ENCODE assay signal across 8 mouse cellular contexts in the genomic region with DNA sequence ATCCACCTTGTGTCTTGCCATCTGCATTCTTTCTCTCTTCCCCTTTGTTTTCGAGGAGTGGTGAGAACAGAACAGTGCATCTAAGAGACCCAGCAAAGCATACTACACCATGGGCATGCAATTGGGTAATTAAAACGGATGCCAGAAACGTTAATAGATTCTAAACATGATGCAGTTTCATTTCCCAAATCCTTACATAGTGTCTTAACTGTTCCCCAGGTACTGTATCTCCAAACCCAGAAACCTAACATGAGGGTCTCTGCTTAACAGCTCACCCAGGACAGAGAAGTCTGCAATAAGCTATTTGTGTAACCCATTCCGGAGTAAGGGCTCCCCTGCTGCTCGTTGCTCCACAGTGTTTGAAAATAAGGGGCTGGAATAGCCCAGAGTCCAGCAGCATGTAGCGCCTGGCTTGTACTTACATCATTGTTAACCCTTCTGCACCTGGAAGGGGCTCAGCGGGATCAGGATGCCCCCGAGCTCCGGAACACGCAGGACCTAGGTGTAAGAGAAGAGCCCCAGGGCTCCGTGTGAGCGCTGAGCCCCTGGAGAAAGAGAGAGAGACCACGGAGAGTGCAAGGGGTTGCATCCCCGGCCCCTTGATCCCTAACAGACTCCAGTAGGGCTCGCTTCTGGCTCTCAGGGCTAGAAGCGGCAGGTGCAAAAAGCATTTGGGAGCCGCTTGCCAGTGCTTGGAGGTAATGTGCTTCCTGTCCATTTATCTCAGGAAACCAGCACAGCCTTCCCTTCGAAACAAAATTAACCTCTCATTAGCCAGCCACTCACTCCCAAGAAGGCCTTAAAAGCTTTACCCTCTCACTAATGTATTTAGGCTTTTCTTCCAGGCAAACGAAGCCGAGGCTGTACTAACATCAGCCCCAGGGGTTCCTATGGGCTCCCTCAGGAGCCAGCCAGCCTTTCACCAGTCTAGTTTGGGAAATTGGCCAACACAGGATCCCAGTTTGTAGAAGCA. TPM values are rescaled to one million over a fixed set of nuclear protein-coding genes. Genes with fewer than 3 reads are reported as not detected.
DNase-seq lines count a peak whose midpoint lies in the region; ATAC-seq lines count a peak whose summit lies in the region.

No protein-coding gene starts in this region.

- H3K4me3 ChIP-seq in megakaryocyte, embryonic 14.5 days (replicated peaks) = peak overlapping the region; percentile 88
- peak overlapping the region; percentile 72 for H3K4me3 ChIP-seq in forebrain, embryonic 10.5 days

- H3K27me3 ChIP-seq in megakaryocyte, embryonic 14.5 days (replicated peaks) = peaks cover 78% of the 10 kb centered on the region
- peaks cover 24% of the 10 kb centered on the region for H3K27me3 ChIP-seq in forebrain, embryonic 10.5 days (ENCODE audit: poor library complexity, severe bottlenecking)

- no peaks in the 10 kb centered on the region for H3K36me3 ChIP-seq in megakaryocyte, embryonic 14.5 days (replicated peaks; ENCODE audit: low read length)
- no peaks in the 10 kb centered on the region for H3K36me3 ChIP-seq in forebrain, embryonic 10.5 days (replicated peaks)

- ATAC-seq in megakaryocyte, adult 5-6 weeks (ENCODE audit: poor library complexity, severe bottlenecking) = no peak

- peak overlapping the region; percentile 90 for H3K27ac ChIP-seq in forebrain, embryonic 10.5 days

- peak; percentile 44 for DNase-seq in forebrain, embryonic 10.5 days (ENCODE audit: extremely low spot score, low spot score)
- peak; percentile 37 for DNase-seq in heart, postnatal 4 days
- DNase-seq in lung, postnatal 10 days = peak; percentile 24
- no peak for DNase-seq in frontal cortex, postnatal 36 days (ENCODE audit: low spot score in 2 of 2)
- no peak for DNase-seq in left cerebral cortex, adult 18-20 months (ENCODE audit: low spot score in 2 of 2)
- DNase-seq in right cerebral cortex, postnatal 4 days = no peak

- peaks cover 20% of the 10 kb centered on the region for H3K9me3 ChIP-seq in megakaryocyte, embryonic 14.5 days
- no peaks in the 10 kb centered on the region; the same call in none of the 2 replicates for H3K9me3 ChIP-seq in forebrain, embryonic 10.5 days

- 2% methylated on average over 20 of the region's 20 CpGs for WGBS in forebrain, embryonic 10.5 days

- peaks cover 41% of the 10 kb centered on the region for H3K4me1 ChIP-seq in megakaryocyte, embryonic 14.5 days
- peaks cover 50% of the 10 kb centered on the region for H3K4me1 ChIP-seq in forebrain, embryonic 10.5 days

RNA-seq across cellular contexts. Expression of gene Rgmb, which starts 1.4 kb away (rescaled TPM):
- 0.28 TPM in 1 of 2 replicates, not detected in the other for polyA plus RNA-seq in megakaryocyte, embryonic 14.5 days (2012; ENCODE audit: insufficient read depth, low replicate concordance)
- 3.4 and 3.8 TPM in 2 replicates for total RNA-seq in megakaryocyte, adult 5-6 weeks (2015)
- 1.7 and 2.3 TPM in 2 replicates for total RNA-seq in megakaryocyte, adult 5-6 weeks (2017)
- 14.0 and 16.6 TPM in 2 replicates for polyA plus RNA-seq in forebrain, embryonic 10.5 days (2016; fragmentation: Nextera tagmentation; extraction: Ambion mirVana)
- 10 to 100 TPM; 18.5 to 22.7 TPM for total RNA-seq in heart, postnatal 4 days (2021)
- total RNA-seq in left cerebral cortex, adult 18-20 months (2021) = 10 to 100 TPM; 56.6 to 63.7 TPM

Comparison
In these comparisons a context has a peak if more than half of its experiments do, and no peak if none do; other contexts are left out.
1. DNase-seq: peak in forebrain, embryonic 10.5 days (single experiment), heart, postnatal 4 days (single experiment) and lung, postnatal 10 days (single experiment); none in frontal cortex, postnatal 36 days (0 of 2), left cerebral cortex, adult 18-20 months (0 of 2) and right cerebral cortex, postnatal 4 days (single experiment).
2. RNA of gene Rgmb, which starts 1.4 kb away (total RNA-seq): 56.6 to 63.7 TPM in left cerebral cortex, adult 18-20 months and 18.5 to 22.7 TPM in heart, postnatal 4 days; 1.7 to 3.8 TPM in megakaryocyte, adult 5-6 weeks; every median in the first group is over 4 times any median in the second.